Mouse (Mus musculus) regulatory T cell (primary cell): ENCODE results near the gene Nr1h2.

Source experiments
- in situ Hi-C: fragments of 300-600 bp; cut with MboI, MseI; formaldehyde crosslinking; loops from one replicate; pipeline ENCODE4 v1.15.1; 2025; ENCODE audit warnings: high pct_unique_total_duplicates

Nr1h2 gene

GRCm38 (mm10) chr7:44585606-44586005, 31.9 kb upstream of the Nr1h2 start:
- in situ Hi-C loops, result no loop called here

- in situ Hi-C loops, result no loop called here
These were observed 31.2 kb upstream of the Nr1h2 start for GRCm38 (mm10) chr7:44584921-44585320.

- in situ Hi-C loops, result no loop called here
These were observed 30.6 kb upstream of the Nr1h2 start for GRCm38 (mm10) chr7:44584265-44584804.

- in situ Hi-C loops, result no loop called here
These were observed 29.4 kb upstream of the Nr1h2 start for GRCm38 (mm10) chr7:44583146-44583545.

GRCm38 (mm10) chr7:44582709-44583108, 29.0 kb upstream of the Nr1h2 start:
- in situ Hi-C loops, result no loop called here

- in situ Hi-C loops, result no loop called here
These were observed 27.9 kb upstream of the Nr1h2 start for GRCm38 (mm10) chr7:44581637-44582036.

- in situ Hi-C loops, result no loop called here
These were observed 22.6 kb upstream of the Nr1h2 start for GRCm38 (mm10) chr7:44576333-44576844.

- in situ Hi-C loops, result no loop called here
These were observed 19.3 kb upstream of the Nr1h2 start for GRCm38 (mm10) chr7:44572956-44573484.

- in situ Hi-C loops, result no loop called here
These were observed 18.5 kb upstream of the Nr1h2 start, which contains the start of gene Napsa for GRCm38 (mm10) chr7:44572213-44572701. Napsa (plus strand) TSS chr7:44572380.

- in situ Hi-C loops, result no loop called here
These were observed 18.1 kb upstream of the Nr1h2 start for GRCm38 (mm10) chr7:44571811-44572210.

- in situ Hi-C loops, result no loop called here
These were observed 17.2 kb upstream of the Nr1h2 start for GRCm38 (mm10) chr7:44570989-44571388.

GRCm38 (mm10) chr7:44568803-44569202, 15.1 kb upstream of the Nr1h2 start:
- in situ Hi-C loops, result no loop called here

- in situ Hi-C loops, result no loop called here
These were observed 11.7 kb upstream of the Nr1h2 start for GRCm38 (mm10) chr7:44565414-44565813.

GRCm38 (mm10) chr7:44564486-44564885, 10.7 kb upstream of the Nr1h2 start:
- in situ Hi-C loops, result no loop called here

GRCm38 (mm10) chr7:44563284-44563683, 9.5 kb upstream of the Nr1h2 start:
- in situ Hi-C loops, result no loop called here

- in situ Hi-C loops, result no loop called here
These were observed 7.0 kb upstream of the Nr1h2 start for GRCm38 (mm10) chr7:44560435-44561400.

GRCm38 (mm10) chr7:44557629-44558028, 3.9 kb upstream of the Nr1h2 start:
- in situ Hi-C loops, result loop anchor here (10.0 kb wide), 1 partner anchor 1167 kb away; the partner anchor contains the start of genes Fam83e and Spaca4

GRCm38 (mm10) chr7:44553196-44553764, 471 bp downstream of the Nr1h2 start:
- in situ Hi-C loops, result loop anchor here (10.0 kb wide), 1 partner anchor 1172 kb away; the partner anchor contains the start of genes Fam83e and Spaca4

- in situ Hi-C loops, result loop anchor here (10.0 kb wide), 1 partner anchor 1172 kb away; the partner anchor contains the start of genes Fam83e and Spaca4
These were observed 1.4 kb downstream of the Nr1h2 start for GRCm38 (mm10) chr7:44552141-44552908.

- in situ Hi-C loops, result loop anchor here (10.0 kb wide), 1 partner anchor 1173 kb away; the partner anchor contains the start of genes Fam83e and Spaca4
These were observed 2.0 kb downstream of the Nr1h2 start for GRCm38 (mm10) chr7:44551731-44552130.

GRCm38 (mm10) chr7:44551301-44551700, 2.5 kb downstream of the Nr1h2 start:
- in situ Hi-C loops, result loop anchor here (10.0 kb wide), 1 partner anchor 1174 kb away; the partner anchor contains the start of genes Fam83e and Spaca4
